Mouse (Mus musculus) retina, postnatal 7 days (tissue): ENCODE data around the gene 4931406C07Rik.
A peak's percentile ranks its signal among the peaks of the same experiment; 100 is the strongest.
"Not testable (repeated sequence)": the region's sequence is repeated elsewhere in the genome, so short reads cannot be mapped to it uniquely, and the experiment has no call there.

ENCODE experiments used
- DNase-seq: peaks from one replicate; pipeline ENCODE4 v3.0.0-alpha.2; 2012; ENCODE audit warnings: low read depth, low spot score

The 4931406C07Rik gene

DNA sequence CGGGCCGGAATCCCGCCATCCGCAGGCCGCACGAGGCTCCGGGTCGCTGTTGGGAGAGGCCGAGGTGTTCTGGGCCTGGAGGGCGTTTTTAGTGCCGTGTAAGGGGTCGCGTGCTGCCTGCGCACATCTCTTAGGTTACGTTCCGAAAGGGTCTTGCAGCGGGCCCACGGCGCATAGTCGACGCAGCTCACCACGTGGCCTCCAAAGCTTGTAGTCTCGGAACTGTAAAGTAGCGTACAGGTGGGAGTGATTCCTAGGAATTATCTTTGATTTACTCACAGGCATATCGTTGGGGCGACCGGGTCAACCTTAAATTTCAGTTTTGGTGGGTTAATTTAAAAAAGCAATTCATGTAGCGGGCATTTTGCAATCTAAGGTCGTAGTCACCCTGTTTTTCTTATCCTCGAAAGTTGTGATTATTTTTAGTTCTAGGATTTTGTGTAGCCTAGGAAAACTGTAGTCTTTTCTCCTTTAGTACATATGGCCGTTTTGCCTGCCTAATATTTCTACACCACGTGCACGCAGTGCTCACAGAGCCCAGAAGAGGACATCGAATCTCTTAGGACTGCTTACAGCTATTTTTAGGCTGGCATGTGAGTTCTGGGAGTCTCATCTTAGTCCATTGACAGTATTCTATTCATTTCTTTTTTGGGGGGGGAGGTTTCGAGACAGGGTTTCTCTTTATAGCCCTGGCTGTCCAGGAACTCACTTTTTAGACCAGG lies at the start of gene 4931406C07Rik:
Gene 4931406C07Rik (minus strand): TSS at position 51 of the 722 bp plus-strand sequence.
- no peak for DNase-seq

DNA sequence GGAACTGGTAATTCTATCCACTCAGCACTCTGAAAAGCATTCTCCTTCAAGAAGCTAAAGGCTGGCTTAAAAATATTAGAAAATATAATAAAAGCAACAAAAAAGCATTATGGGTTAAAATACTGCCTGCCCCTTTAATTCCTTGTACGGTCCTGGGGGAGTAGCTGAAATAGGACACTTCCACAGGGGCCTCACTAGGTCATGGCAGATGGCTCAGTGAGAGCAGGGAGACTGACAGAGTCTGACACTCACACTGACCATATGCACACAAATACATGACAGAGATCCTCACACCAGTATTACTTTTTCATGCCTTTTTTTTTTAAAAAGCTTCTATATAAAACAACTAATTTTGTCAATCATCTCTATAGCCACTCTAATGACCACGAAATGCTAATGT lies 43.7 kb upstream of the 4931406C07Rik start:
- DNase-seq, result no peak

DNA sequence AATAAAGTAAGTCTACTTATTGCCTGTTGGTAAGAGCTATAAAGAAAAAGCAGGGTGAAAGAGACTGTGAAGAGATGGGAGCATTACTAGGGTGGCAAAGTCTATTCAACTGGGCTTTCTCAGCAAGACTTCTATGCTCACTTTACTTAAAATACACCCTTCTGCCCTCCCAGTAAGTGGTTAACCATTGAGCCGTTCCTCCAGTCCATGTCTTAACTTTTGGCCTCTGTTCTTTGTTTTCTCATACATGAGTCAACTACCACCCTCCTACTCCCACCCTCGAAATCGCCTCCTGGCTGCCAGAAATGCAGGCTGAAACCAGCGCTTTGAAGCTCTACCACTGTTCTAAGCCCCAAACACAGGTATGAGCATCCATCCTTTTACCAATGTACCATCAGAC lies 31.5 kb upstream of the 4931406C07Rik start:
- no peak for DNase-seq

DNA sequence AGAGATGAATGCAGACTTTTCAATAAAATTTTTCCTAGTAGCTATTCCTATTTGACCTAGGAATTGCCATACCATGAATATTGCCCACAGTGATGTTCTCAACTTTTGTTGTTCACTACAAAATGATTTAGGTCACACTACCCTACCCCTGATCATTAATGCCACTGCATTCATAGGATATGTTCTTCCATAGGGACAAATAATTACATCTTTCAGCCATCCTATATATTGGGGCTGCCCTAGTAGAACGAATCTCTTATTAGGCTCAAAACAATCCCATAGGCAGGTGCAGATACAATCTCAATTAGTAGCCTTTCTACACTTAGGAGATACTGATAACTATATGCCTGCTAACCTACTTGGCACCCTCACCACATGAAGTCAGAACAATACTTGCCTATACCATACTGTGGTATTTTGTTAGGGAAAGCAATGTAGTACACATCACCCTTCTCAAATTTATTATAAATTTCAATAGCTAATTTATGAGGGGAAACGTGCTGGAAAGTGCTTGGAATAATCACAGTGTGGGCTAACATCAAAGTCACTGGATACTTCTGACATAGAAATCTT lies 12.0 kb upstream of the 4931406C07Rik start:
- DNase-seq, result no peak

DNA sequence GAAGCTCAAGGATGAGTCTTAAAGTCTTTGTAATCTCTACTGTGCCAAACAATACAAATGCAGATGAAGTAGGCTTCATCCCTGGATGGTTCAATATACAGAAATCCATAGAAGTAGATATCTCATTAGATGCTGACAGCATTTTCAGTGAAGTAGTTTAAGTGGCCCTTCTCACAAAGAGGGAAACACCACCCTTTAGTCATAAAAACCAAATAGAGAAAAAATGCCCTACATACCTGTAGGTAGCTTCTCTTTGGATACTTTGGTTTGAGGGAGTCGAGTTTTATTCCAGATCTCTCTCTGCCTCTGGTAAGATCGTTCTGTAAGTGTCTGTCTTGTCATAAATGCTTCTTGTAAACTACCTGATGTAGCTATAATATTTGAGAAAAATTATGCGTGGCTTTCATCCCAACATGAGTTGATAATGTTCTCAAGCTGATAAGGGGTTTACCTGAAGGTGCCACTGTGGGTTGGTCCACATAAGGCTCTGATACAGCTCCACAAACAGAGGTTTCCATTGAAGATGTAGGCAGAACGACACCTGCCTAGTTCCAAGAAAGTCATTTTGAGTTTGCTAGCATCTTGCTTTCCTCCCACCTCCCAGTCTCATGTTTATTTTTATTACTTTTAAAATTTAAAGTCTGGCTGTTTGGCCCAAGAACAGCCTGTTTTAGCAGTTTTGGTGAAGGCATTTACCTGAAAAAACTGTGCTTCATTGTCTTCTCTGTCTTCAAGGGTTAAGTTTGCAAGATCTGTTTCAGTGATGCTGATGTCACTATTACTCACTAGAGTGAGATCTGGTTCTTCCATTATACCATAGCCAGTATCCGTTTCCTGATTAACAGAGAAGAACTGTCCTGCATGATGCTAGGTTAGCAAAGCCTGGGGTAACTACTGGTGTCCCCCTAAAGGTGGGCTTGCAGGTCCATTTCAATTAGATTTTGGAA lies 11.2 kb upstream of the 4931406C07Rik start:
- no peak for DNase-seq

GRCm38 (mm10) chr9:15316296-15316695 lies 10.0 kb upstream of the 4931406C07Rik start:
- not testable (repeated sequence) for DNase-seq

DNA sequence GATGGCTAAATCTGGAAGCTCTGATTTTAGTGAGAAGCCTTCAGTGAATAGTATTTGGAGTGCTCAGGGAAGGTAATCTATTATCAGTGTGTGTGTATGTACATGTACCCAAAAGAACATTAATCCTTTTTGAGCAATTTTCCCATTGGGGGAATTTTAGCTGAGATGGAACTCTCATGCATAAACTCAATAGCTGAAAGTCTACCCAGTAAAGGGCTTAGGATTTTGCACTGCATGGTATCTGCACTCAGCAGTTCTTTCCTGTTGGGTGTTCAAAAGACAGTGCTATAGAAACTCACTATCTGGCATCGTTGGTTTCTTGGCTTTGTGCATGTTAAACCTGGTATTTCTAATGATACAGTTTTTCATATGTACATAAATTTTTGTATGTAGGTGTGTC lies 8.4 kb upstream of the 4931406C07Rik start:
- DNase-seq, result no peak

DNA sequence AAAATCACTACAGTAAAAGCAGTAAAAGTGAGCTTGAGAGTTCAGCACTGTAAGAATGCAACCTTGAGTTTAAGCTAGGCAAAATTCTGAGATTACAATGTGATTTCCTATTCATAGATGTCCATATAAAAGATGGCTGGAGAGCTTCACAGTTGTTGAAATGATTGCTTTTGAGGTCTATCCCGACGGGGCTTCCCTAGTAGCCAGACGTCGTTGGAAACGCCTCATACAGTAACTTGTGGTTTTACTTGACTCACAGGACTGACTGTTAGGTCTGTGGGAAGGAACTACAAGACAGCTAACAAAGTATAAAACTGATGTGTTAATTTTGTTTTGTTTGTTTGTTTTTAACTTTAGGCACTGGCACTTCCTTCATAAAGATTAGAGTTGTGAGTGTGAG lies 7.4 kb upstream of the 4931406C07Rik start:
- DNase-seq, result no peak

DNA sequence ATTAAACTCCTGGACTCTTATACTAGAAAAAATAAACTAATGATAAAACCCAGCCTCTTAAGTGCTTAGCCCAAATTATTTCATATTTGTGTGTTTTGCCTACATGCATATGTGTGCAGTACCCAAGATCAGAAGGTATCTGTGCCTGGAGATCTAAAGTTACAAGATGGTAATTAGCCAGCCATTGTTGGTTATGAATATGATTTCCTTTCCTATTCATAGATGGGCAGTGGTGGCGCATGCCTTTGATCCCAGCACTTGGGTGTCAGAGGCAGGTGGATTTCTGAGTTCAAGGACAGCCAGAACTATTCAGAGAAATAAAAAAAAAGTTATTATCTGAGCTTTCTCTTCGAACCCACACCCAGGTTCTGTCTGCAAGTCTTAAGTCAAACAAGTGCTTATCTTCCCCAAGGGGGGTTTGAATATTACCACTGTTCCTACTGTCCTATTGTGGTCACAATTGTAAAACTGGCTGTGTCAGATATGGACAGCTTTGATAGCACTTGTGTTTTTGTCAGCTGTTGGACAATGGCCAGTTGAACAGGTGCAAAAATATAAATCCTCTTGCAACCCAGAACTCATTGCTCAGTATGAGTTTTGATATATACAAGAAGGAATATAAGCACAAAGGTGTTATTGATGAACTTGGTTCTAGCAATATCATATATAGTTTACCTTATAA lies 5.9 kb upstream of the 4931406C07Rik start:
- DNase-seq, result no peak

- no peak for DNase-seq
These were observed 3.9 kb upstream of the 4931406C07Rik start for GRCm38 (mm10) chr9:15310179-15310578.

DNA sequence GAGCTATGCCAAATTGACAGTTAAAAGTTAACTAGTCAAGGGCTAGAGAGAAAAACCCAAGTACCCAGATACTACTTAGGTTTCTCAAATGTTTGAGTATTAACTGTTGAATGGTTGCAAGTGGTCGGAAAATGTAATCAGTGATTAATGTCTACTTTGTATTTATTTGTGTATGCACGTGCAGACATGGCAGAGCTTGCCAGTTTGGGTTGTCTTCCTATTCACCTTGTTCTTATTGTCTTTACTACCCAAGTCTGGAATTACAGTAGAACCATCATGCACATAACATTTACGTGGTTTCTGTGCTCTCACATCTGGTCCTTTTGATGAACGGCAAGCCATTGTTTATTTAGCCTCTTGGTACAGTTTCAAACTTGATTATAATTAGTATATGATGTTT lies 3.2 kb upstream of the 4931406C07Rik start:
- DNase-seq, result no peak

DNA sequence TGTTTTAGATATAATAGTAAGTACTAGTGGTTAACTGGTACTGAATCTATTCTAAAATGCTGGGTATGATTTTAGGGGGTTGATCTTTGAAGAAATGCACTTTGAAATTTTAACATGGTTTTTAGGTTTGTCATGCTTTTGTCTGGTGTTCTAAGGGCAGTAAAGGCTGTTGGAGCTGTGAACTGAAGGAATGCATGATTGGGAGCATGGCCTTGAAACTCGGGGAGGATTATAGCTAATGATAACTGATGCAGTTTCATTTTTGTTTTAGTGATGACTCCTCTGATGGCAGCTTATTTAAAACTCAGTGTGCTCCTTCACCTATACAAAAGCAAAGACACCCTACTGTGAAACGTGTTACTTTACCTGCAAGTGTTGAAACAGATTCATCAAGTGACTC lies 2.0 kb upstream of the 4931406C07Rik start:
- no peak for DNase-seq

DNA sequence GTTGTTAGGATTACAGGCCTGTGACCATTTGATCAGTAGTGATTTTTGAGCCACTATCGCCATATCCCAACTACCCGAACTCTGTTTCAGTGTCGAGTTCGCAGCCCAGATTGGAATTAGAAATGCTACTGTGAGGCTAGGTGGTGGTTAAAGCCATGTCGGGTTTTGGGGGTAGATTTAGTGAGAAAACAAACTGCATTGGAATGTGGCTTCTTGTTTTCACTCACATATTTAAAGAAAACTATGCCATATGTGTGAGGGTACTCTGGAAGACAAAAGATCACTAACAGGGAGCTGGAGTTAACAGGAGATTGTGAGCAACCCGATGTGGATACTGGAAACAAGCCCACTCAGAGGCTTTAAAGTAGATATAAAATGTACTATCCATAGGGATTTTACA lies 1.0 kb upstream of the 4931406C07Rik start:
- DNase-seq, result no peak

DNA sequence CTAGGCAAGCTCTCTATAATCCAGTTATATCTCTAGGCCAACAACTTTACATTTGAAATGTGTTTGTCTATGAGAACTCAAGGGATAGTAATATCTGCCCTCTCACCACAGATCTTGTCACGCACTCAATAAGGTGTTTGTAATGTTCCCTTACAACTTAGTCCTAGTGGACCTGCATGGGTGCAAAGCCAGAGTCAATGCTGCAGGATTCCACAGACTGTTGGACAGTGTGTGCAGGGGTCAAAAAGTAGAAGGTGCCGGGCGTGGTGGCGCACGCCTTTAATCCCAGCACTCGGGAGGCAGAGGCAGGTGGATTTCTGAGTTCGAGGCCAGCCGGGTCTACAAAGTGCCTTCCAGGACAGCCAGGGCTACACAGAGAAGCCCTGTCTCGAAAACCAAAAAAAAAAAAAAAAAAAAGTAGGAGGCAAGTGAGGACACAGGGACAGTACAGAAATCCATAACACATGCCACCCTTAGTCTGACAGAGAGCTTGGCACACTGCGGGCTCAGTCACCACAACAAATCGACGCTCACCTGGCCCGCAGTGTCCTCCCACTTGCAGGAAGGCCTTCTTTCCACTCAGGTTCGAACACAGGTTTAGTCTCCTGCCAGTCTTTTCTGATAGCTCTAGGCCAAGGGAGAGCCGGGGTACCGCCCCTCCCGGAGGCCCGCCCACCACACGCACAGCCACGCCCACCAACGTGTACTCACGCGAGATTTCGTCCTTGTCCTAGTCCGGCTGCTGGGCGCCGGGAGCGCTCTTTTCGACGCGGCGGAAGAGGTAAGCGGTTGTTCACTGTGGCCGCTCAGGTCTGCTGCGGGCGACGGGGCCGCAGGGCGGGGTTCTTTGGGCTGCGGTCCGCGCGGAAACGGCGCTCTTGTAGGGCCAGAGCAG lies 498 bp downstream of the 4931406C07Rik start, which contains the start of gene Taf1d:
Gene Taf1d (plus strand): TSS at position 712 of the 895 bp plus-strand sequence.
- peak; percentile 92 for DNase-seq

- DNase-seq, result no peak
These were observed 3.4 kb downstream of the 4931406C07Rik start for GRCm38 (mm10) chr9:15302881-15303280.

DNA sequence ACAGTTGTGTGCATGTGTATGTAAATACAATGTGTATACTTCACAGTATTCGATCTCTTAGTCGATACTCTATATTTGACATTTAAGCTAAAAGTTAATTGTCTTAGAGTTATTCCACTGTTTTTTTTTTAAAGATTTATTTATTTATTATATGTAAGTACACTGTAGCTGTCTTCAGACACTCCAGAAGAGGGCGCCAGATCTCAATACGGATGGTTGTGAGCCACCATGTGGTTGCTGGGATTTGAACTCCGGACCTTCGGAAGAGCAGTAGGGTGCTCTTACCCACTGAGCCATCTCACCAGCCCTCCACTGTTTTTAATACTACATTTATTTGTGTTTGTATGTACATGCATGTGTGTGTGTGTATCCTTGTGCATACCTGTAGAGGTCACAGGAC lies 4.2 kb downstream of the 4931406C07Rik start:
- not testable (repeated sequence) for DNase-seq

DNA sequence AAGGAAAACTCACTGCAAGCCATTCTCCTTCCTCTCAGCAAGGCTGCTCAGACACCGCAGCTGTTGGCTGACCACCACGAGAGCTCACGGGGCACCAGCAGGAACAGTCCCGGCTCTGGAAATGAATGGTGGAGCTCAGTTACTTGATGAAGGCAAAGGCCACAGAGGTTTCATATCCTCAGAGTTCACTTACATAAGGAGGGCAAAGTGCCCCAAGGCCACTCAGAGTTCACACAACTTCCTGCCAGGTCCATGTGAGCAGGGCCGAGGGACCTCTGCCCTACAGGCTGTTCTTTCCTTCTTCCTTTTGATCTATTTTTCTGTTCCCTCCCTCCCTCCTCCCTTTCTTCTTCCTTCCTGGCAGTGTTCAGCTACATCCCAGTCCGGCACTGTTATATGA lies 4.8 kb downstream of the 4931406C07Rik start:
- no peak for DNase-seq

- DNase-seq, result no peak
These were observed 6.2 kb downstream of the 4931406C07Rik start for GRCm38 (mm10) chr9:15300056-15300455.

DNA sequence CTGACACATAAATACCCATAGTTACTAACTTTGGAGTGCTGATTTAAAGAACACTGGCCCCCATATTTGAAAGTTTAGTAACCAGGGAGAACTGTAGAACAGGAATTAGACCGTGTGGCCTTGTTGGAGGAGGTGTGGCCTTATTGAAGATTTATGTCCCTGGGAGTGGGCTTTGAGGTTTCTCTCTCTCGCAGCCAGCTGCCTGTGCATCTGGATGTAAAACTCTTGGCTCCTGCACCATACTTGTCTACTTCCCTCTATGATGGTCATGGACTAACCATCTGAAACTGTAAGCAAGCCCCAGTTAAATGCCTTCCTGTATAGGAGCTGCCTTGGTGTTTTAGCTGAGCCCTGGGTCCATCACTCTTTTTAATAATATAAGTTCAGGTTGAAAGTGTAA lies 7.8 kb downstream of the 4931406C07Rik start:
- DNase-seq, result no peak

- DNase-seq, result no peak
These were observed 9.1 kb downstream of the 4931406C07Rik start for GRCm38 (mm10) chr9:15297112-15297511.

DNA sequence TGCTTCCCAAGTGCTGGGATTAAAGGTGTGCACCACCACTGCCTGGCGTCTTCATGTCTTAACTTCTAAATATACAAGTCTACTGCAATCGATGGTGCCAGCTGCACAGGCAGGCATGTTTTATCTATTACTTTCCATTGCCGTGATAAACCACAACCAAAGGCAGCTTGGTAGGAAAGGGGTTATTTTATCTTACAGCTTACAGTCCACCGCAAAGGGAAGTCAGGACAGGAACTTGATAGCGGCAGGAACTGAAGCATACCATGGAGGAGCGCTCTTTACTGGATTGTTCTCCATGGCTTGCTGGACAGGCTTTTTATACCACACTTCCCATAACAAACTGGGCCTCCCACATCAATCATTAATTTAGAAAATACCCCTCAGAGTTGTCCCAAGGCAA lies 17.0 kb downstream of the 4931406C07Rik start:
- DNase-seq, result no peak
